Mouse (Mus musculus): ENCODE measurements at regions not wholly inside any gene's neighbourhood (a gene's known extent, or its start where the extent isn't known, plus 50 kb on each side); places are given as distances from the start of the nearest gene placed in this dataset.

DNA sequence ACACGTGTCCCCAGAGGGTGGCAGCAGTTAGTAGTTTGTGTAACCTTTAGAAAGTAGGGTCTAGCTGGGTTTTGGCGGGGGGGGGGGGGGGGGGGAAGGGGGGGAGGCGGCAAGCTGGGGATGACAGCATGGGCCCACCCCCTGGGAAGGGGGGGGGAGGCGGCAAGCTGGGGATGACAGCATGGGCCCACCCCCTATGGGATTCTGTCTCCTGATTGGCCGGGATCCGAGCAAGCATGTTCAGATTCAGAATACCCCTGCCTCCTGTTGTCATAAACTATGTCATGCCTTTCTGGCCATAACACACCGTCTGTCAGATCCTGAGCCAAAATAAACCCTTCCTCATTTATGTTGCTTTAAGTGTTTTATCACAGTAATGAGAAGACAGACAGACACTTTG lies 479.1 kb downstream of the Insc start:
- no peaks in the 10 kb centered on the region for H3K9me3 ChIP-seq (replicated peaks; ENCODE audit: low read length)
- DNase-seq (ENCODE audit: extremely low read depth), result no peak
- dilution Hi-C loops (cut with MboI; ENCODE audit: extremely low pct_ligation_motif_present, extremely low pct_unique_long_range_greater_than_20kb, low sequenced_read_pairs), result no loop called here
- no peaks in the 10 kb centered on the region for H3K79me2 ChIP-seq (replicated peaks; ENCODE audit: control insufficient read depth, extremely low read depth, insufficient read depth, poor library complexity, severe bottlenecking)
- no peak overlapping the region for H3K4me2 ChIP-seq (ENCODE audit: insufficient read depth, low read depth, poor library complexity, severe bottlenecking)
- in situ Hi-C loops (cut with MboI; ENCODE audit: low pct_ligation_motif_present, low pct_unique_long_range_greater_than_20kb, low sequenced_read_pairs), result loop anchor here (25.0 kb wide), 1 partner anchor 815 kb away; the partner anchor contains the start of genes 1110004F10Rik and Sox6
- no peak overlapping the region for H3K27ac ChIP-seq (ENCODE audit: insufficient read depth, low read depth)
- TF ChIP-seq EP300 (IDR thresholded peaks at IDR 0.05; ENCODE audit: low read length), result no peak
- H3K27me3 ChIP-seq (replicated peaks), result peaks cover 2% of the 10 kb centered on the region
- H3K4me1 ChIP-seq (ENCODE audit: control insufficient read depth in 1 of 2, insufficient read depth in 2 of 2), result peaks cover 3 to 12% of the 10 kb centered on the region in 2 experiments
- no peaks in the 10 kb centered on the region for H3K36me3 ChIP-seq (replicated peaks in 1 of 2; ENCODE audit: control insufficient read depth in 1 of 2, insufficient read depth in 1 of 2, low read length in 1 of 2)
- H3K4me3 ChIP-seq (replicated peaks in 1 of 3; ENCODE audit: low read depth in 2 of 3, low read length in 2 of 3, poor library complexity in 1 of 3), result no peak overlapping the region
- H3K9ac ChIP-seq (ENCODE audit: insufficient read depth, low read depth), result no peak overlapping the region

DNA sequence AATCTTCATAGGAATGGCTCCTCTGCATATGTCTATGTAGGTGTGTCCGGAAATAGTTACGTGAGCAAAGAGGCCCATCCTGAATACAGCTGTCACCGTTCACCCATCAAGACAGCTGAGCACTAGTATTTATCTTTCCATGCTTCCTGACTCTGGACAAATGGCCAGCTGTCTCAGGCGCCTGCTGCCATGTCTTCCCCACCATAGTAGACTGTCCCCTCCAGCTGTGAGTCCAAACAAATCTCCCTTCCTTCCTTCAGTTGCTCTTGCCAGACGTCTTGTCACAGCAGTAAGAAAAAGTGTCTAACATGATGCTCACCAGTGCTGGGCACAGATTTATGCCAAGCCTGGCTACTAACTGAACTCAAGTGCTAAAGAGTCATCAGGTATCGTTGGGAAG lies 487.0 kb downstream of the Insc start:
- Histone ChIP-seq H3K4me1 (ENCODE audit: control insufficient read depth in 1 of 2, insufficient read depth in 2 of 2) (no peaks in the 10 kb centered on the region), H3K36me3 (replicated peaks in 1 of 2; ENCODE audit: control insufficient read depth in 1 of 2, insufficient read depth in 1 of 2, low read length in 1 of 2) (no peaks in the 10 kb centered on the region), H3K4me2 (ENCODE audit: insufficient read depth, low read depth, poor library complexity, severe bottlenecking) (no peak overlapping the region), H3K27ac (ENCODE audit: insufficient read depth, low read depth) (no peak overlapping the region), H3K79me2 (replicated peaks; ENCODE audit: control insufficient read depth, extremely low read depth, insufficient read depth, poor library complexity, severe bottlenecking) (no peaks in the 10 kb centered on the region), H3K4me3 (replicated peaks in 1 of 3; ENCODE audit: low read depth in 2 of 3, low read length in 2 of 3, poor library complexity in 1 of 3) (no peak overlapping the region), H3K9me3 (replicated peaks; ENCODE audit: low read length) (no peaks in the 10 kb centered on the region), H3K27me3 (replicated peaks) (peaks cover 2% of the 10 kb centered on the region), H3K9ac (ENCODE audit: insufficient read depth, low read depth) (no peak overlapping the region)
- dilution Hi-C loops (cut with MboI; ENCODE audit: extremely low pct_ligation_motif_present, extremely low pct_unique_long_range_greater_than_20kb, low sequenced_read_pairs) (no loop called here), in situ Hi-C loops (cut with MboI; ENCODE audit: low pct_ligation_motif_present, low pct_unique_long_range_greater_than_20kb, low sequenced_read_pairs) (no loop called here)
- TF ChIP-seq ELF1 (IDR thresholded peaks at IDR 0.05; ENCODE audit: low read depth, low read length) (no peak), TCF12 (IDR thresholded peaks at IDR 0.05; ENCODE audit: low read depth, low read length) (no peak), PAX5 (IDR thresholded peaks at IDR 0.05; ENCODE audit: low read length) (no peak), RCOR1 (conservative IDR thresholded peaks at IDR 0.05; ENCODE audit: low read depth, low read length) (no peak), NELFE (IDR thresholded peaks at IDR 0.05; ENCODE audit: low read depth, low read length) (no peak), MAZ (IDR thresholded peaks at IDR 0.05; ENCODE audit: low read depth, low read length) (no peak), CHD1 (IDR thresholded peaks at IDR 0.05; ENCODE audit: low read depth, low read length) (no peak), JUND (conservative IDR thresholded peaks at IDR 0.05; ENCODE audit: low read depth, low read length) (no peak)
- no peak for DNase-seq (ENCODE audit: extremely low read depth)

DNA sequence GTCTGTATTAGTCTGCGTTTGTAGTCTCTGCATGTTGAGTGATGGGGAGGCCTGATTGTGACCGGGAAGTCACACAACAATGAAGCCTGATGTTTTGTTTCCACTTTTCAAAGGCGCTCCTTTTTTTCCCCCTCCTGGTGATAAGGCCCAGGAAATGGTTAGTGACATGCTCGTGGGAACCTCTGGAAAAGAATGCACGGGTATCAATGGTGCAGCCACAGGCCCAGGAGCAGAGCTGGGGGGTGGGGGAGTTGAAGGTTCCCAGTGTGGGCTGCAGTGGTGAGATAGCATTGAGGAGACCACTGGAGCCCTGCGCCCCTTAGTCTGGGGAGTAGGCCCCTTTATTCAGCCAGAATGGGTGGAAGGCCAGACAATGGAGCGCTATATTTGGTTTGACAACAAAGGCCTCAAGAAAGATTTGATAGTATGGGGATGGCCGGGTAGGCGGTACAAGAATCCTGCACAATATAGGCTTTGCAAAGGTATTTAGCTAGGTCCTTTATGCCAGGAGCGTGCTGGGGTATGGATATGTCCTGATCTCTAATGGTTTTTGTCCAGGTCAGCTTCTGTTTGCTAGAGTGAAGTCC lies 490.4 kb downstream of the Insc start:
- no peak overlapping the region for H3K4me3 ChIP-seq (replicated peaks in 1 of 3; ENCODE audit: low read depth in 2 of 3, low read length in 2 of 3, poor library complexity in 1 of 3)
- no peaks in the 10 kb centered on the region for H3K4me1 ChIP-seq (ENCODE audit: control insufficient read depth in 1 of 2, insufficient read depth in 2 of 2)
- in situ Hi-C loops (cut with MboI; ENCODE audit: low pct_ligation_motif_present, low pct_unique_long_range_greater_than_20kb, low sequenced_read_pairs), result no loop called here
- H3K79me2 ChIP-seq (replicated peaks; ENCODE audit: control insufficient read depth, extremely low read depth, insufficient read depth, poor library complexity, severe bottlenecking), result no peaks in the 10 kb centered on the region
- H3K4me2 ChIP-seq (ENCODE audit: insufficient read depth, low read depth, poor library complexity, severe bottlenecking), result no peak overlapping the region
- no peak overlapping the region for H3K27ac ChIP-seq (ENCODE audit: insufficient read depth, low read depth)
- TF ChIP-seq ELF1 (IDR thresholded peaks at IDR 0.05; ENCODE audit: low read depth, low read length) (no peak), ZMIZ1 (IDR thresholded peaks at IDR 0.05; ENCODE audit: low read depth, low read length) (no peak), POLR2A (IDR thresholded peaks at IDR 0.05; ENCODE audit: low read depth, low read length) (no peak), UBTF (IDR thresholded peaks at IDR 0.05; ENCODE audit: low read depth, low read length) (no peak), GABPA (IDR thresholded peaks at IDR 0.05; ENCODE audit: insufficient replicate concordance, low read depth, low read length) (no peak), MEF2A (IDR thresholded peaks at IDR 0.05; ENCODE audit: borderline replicate concordance, low read depth, low read length) (no peak), PAX5 (IDR thresholded peaks at IDR 0.05; ENCODE audit: low read length) (no peak), IRF4 (IDR thresholded peaks at IDR 0.05; ENCODE audit: low read depth, low read length) (no peak), USF2 (conservative IDR thresholded peaks at IDR 0.05; ENCODE audit: low read depth, low read length) (no peak), BHLHE40 (IDR thresholded peaks at IDR 0.05; ENCODE audit: low read depth, low read length) (no peak), NRF1 (IDR thresholded peaks at IDR 0.05; ENCODE audit: low read depth, low read length) (no peak), MXI1 (IDR thresholded peaks at IDR 0.05; ENCODE audit: low read depth, low read length) (no peak), POLR2AphosphoS2 (IDR thresholded peaks at IDR 0.05; ENCODE audit: low read depth, low read length) (no peak), ETS1 (conservative IDR thresholded peaks at IDR 0.05; ENCODE audit: low read depth, low read length) (no peak), CTCF (conservative IDR thresholded peaks at IDR 0.05 in 1 of 2, IDR thresholded peaks at IDR 0.05 in 1 of 2; ENCODE audit: low read depth in 2 of 2, low read length in 2 of 2) (no peak), CHD1 (IDR thresholded peaks at IDR 0.05; ENCODE audit: low read depth, low read length) (no peak), RCOR1 (conservative IDR thresholded peaks at IDR 0.05; ENCODE audit: low read depth, low read length) (no peak), MAZ (IDR thresholded peaks at IDR 0.05; ENCODE audit: low read depth, low read length) (no peak), CHD2 (IDR thresholded peaks at IDR 0.05; ENCODE audit: low read length) (no peak), ZC3H11A (IDR thresholded peaks at IDR 0.05; ENCODE audit: low read depth, low read length) (no peak)
- H3K9ac ChIP-seq (ENCODE audit: insufficient read depth, low read depth), result no peak overlapping the region
- no peak for DNase-seq (ENCODE audit: extremely low read depth)
- H3K9me3 ChIP-seq (replicated peaks; ENCODE audit: low read length), result no peaks in the 10 kb centered on the region
- H3K36me3 ChIP-seq (replicated peaks in 1 of 2; ENCODE audit: control insufficient read depth in 1 of 2, insufficient read depth in 1 of 2, low read length in 1 of 2), result no peaks in the 10 kb centered on the region
- peaks cover 2% of the 10 kb centered on the region for H3K27me3 ChIP-seq (replicated peaks)
- dilution Hi-C loops (cut with MboI; ENCODE audit: extremely low pct_ligation_motif_present, extremely low pct_unique_long_range_greater_than_20kb, low sequenced_read_pairs), result no loop called here

Measured in CH12.LX (cell line).